Mouse (Mus musculus): Measurements from ENCODE around the gene Aplnr. TPM values are rescaled to one million over a fixed set of nuclear protein-coding genes. Genes with fewer than 3 reads are reported as not detected.

The Aplnr gene
- polyA plus RNA-seq, 1 experiment from 2014 or later = 23.9 TPM

DNA sequence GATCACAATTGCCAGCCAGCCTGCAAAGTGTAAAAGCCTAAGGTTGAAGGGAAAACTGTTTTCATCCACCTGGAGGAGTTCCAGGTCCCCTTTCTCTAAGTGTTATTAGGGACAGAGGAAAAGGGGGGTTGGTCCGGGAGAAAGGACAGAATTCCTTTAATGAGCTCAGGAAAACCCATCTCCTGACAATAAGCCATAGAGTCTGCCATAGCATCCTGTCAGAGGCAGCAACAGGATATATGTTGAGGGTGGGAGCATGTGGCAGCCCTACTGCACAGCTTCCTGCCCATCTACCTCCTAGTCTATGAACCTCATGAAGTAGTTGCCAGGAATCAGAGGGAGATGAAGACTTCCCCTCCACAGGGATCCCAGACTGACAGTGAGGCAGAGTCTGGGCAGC is 31.6 kb downstream of the Aplnr start:
- WGBS = 73% methylated on average over 1 of the region's 1 CpGs
- H3K9me3 ChIP-seq (ENCODE audit: control insufficient read depth, low read length) = no peaks in the 10 kb centered on the region
- ATAC-seq = no peak
- H3K27me3 ChIP-seq (replicated peaks; ENCODE audit: control insufficient read depth, insufficient read depth, low read length) = no peaks in the 10 kb centered on the region
- H3K4me1 ChIP-seq (ENCODE audit: control insufficient read depth, insufficient read depth, low read depth, low read length) = no peaks in the 10 kb centered on the region
- no peak overlapping the region for H3K9ac ChIP-seq (ENCODE audit: low read depth, low read length)
- no peaks in the 10 kb centered on the region for H3K36me3 ChIP-seq (ENCODE audit: control insufficient read depth, insufficient read depth, low read length)
- H3K4me3 ChIP-seq (ENCODE audit: low read length) = no peak overlapping the region
- no peak overlapping the region for H3K27ac ChIP-seq (ENCODE audit: low read depth, low read length)
- H3K4me2 ChIP-seq (ENCODE audit: low read length) = no peak overlapping the region

DNA sequence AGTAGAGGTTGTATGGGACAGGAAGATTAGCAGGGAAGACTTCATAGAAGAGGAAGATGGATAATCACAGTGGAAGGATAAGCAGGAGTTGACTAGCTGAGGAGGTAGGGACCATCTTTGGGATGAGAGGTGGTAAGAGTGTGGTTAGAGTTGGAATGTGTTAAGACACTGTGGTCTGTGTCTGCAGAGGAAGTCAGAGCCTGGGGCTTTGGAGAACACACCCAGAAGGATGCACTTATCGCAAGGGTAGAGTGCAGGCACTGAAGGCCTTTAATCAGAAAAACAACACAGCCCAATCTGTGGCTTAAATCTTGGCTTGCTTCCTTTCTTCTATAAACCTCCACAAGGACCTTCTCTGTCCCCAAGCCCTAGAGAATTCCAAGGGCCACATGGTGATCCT is 32.3 kb downstream of the Aplnr start:
- ATAC-seq = no peak
- Histone ChIP-seq H3K4me2 (ENCODE audit: low read length) (no peak overlapping the region), H3K9me3 (ENCODE audit: control insufficient read depth, low read length) (no peaks in the 10 kb centered on the region), H3K27me3 (replicated peaks; ENCODE audit: control insufficient read depth, insufficient read depth, low read length) (no peaks in the 10 kb centered on the region), H3K27ac (ENCODE audit: low read depth, low read length) (no peak overlapping the region), H3K9ac (ENCODE audit: low read depth, low read length) (no peak overlapping the region), H3K4me3 (ENCODE audit: low read length) (no peak overlapping the region), H3K4me1 (ENCODE audit: control insufficient read depth, insufficient read depth, low read depth, low read length) (no peaks in the 10 kb centered on the region), H3K36me3 (ENCODE audit: control insufficient read depth, insufficient read depth, low read length) (no peaks in the 10 kb centered on the region)
- WGBS = 95% methylated on average over 1 of the region's 1 CpGs

DNA sequence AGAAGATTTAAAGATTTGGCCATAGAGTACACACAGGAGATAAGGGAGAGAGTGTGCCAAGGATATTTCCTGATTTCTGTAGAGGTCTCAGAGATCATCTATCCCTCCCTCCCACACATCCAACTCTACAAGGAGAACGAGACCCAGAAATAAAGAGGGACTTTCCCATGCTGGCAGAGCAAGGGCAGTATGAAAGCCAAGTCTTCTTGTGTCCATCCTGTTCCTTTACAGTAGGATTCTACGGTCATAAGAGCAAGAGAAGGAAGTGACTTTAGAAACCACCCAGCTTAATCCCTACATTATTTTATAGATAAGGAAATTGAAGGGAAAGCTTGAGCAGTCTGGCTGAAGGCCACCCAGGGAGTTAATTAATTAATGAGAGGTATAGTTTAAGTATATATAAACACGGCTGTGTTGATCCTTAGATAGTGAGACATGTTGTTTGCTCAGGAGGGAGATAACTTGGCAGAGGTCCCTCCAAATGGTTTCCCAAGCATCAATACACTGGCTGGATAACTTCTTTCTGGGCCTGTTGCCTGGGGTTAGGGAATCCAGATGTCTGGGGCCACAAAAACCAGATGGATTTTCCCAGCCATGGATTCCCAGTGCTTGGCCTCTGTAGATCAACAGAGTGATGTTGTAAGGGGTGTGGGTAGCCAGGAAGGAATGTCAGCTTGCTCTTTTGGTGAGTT is 36.2 kb downstream of the Aplnr start:
- no peak for ATAC-seq
- WGBS = 70% methylated on average over 3 of the region's 3 CpGs

DNA sequence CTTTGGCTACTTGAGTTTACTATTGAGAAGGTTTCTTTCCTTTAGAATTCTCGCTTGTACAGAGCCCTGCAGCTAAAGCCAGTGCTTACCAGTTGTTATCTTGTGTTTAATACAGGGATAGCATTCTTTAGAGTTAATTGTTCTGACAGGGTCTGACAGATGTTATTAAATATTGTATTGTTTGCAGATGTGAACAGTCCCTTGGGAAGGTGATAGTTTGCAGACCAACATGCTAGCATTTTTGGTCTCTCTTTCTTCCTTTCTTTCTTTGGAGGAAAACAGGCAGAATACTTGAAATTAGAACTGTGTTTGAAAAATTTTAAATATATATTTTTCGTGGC is 36.7 kb downstream of the Aplnr start:
- no peak overlapping the region for H3K4me3 ChIP-seq (ENCODE audit: low read length)
- H3K27me3 ChIP-seq (replicated peaks; ENCODE audit: control insufficient read depth, insufficient read depth, low read length) = no peaks in the 10 kb centered on the region
- no peak for ATAC-seq
- no peaks in the 10 kb centered on the region for H3K4me1 ChIP-seq (ENCODE audit: control insufficient read depth, insufficient read depth, low read depth, low read length)
- H3K9ac ChIP-seq (ENCODE audit: low read depth, low read length) = no peak overlapping the region
- H3K36me3 ChIP-seq (ENCODE audit: control insufficient read depth, insufficient read depth, low read length) = no peaks in the 10 kb centered on the region
- H3K9me3 ChIP-seq (ENCODE audit: control insufficient read depth, low read length) = no peaks in the 10 kb centered on the region
- 80% methylated on average over 2 of the region's 2 CpGs for WGBS
- no peak overlapping the region for H3K27ac ChIP-seq (ENCODE audit: low read depth, low read length)
- H3K4me2 ChIP-seq (ENCODE audit: low read length) = no peak overlapping the region

More for the DNA sequence above, 36.2 kb downstream of the Aplnr start:
- no peak overlapping the region for H3K4me2 ChIP-seq (ENCODE audit: low read length)
- no peak overlapping the region for H3K9ac ChIP-seq (ENCODE audit: low read depth, low read length)
- H3K4me3 ChIP-seq (ENCODE audit: low read length) = no peak overlapping the region
- no peaks in the 10 kb centered on the region for H3K9me3 ChIP-seq (ENCODE audit: control insufficient read depth, low read length)
- no peaks in the 10 kb centered on the region for H3K4me1 ChIP-seq (ENCODE audit: control insufficient read depth, insufficient read depth, low read depth, low read length)
- no peaks in the 10 kb centered on the region for H3K36me3 ChIP-seq (ENCODE audit: control insufficient read depth, insufficient read depth, low read length)
- H3K27me3 ChIP-seq (replicated peaks; ENCODE audit: control insufficient read depth, insufficient read depth, low read length) = no peaks in the 10 kb centered on the region
- no peak overlapping the region for H3K27ac ChIP-seq (ENCODE audit: low read depth, low read length)

DNA sequence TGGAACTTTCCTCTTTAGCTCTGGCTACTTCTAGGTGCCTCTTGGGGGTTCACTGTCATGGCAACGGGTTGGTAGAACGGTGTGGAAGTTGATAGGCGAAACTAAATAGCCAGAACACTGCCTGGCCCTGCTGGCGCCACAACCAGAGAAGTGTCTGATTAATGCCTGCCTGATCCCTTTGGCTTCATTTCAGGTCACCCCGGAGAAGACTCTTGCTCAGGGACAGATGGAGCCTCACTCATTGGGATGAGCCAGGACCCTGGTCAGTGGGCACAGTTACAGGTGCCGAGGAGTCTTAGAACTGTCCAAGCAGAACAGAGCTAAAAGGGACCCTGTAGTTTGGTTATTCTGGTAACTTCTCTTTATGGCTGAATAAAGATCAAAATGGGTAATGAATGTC is 37.5 kb downstream of the Aplnr start:
- no peak overlapping the region for H3K27ac ChIP-seq (ENCODE audit: low read depth, low read length)
- 61% methylated on average over 6 of the region's 6 CpGs for WGBS
- H3K9ac ChIP-seq (ENCODE audit: low read depth, low read length) = no peak overlapping the region
- no peaks in the 10 kb centered on the region for H3K9me3 ChIP-seq (ENCODE audit: control insufficient read depth, low read length)
- no peaks in the 10 kb centered on the region for H3K36me3 ChIP-seq (ENCODE audit: control insufficient read depth, insufficient read depth, low read length)
- H3K4me2 ChIP-seq (ENCODE audit: low read length) = no peak overlapping the region
- H3K27me3 ChIP-seq (replicated peaks; ENCODE audit: control insufficient read depth, insufficient read depth, low read length) = no peaks in the 10 kb centered on the region
- H3K4me3 ChIP-seq (ENCODE audit: low read length) = no peak overlapping the region
- ATAC-seq = peak; percentile 73; the same call in 1 of the 2 replicates
- H3K4me1 ChIP-seq (ENCODE audit: control insufficient read depth, insufficient read depth, low read depth, low read length) = no peaks in the 10 kb centered on the region

GRCm38 (mm10) chr2:85178139-85178800 is 42.2 kb downstream of the Aplnr start:
- no peak for ATAC-seq
- Histone ChIP-seq H3K4me2 (ENCODE audit: low read length) (no peak overlapping the region), H3K9me3 (ENCODE audit: control insufficient read depth, low read length) (no peaks in the 10 kb centered on the region), H3K9ac (ENCODE audit: low read depth, low read length) (no peak overlapping the region), H3K4me1 (ENCODE audit: control insufficient read depth, insufficient read depth, low read depth, low read length) (no peaks in the 10 kb centered on the region), H3K27me3 (replicated peaks; ENCODE audit: control insufficient read depth, insufficient read depth, low read length) (no peaks in the 10 kb centered on the region), H3K36me3 (ENCODE audit: control insufficient read depth, insufficient read depth, low read length) (no peaks in the 10 kb centered on the region), H3K27ac (ENCODE audit: low read depth, low read length) (no peak overlapping the region), H3K4me3 (ENCODE audit: low read length) (no peak overlapping the region)
- 82% methylated on average over 4 of the region's 4 CpGs for WGBS

GRCm38 (mm10) chr2:85187582-85188151 is 51.6 kb downstream of the Aplnr start:
- WGBS = 73% methylated on average over 6 of the region's 6 CpGs
- Histone ChIP-seq H3K9ac (ENCODE audit: low read depth, low read length) (no peak overlapping the region), H3K4me3 (ENCODE audit: low read length) (no peak overlapping the region), H3K27me3 (replicated peaks; ENCODE audit: control insufficient read depth, insufficient read depth, low read length) (no peaks in the 10 kb centered on the region), H3K27ac (ENCODE audit: low read depth, low read length) (no peak overlapping the region), H3K36me3 (ENCODE audit: control insufficient read depth, insufficient read depth, low read length) (peaks cover 4% of the 10 kb centered on the region; the same call in 1 of the 2 replicates), H3K4me2 (ENCODE audit: low read length) (no peak overlapping the region), H3K4me1 (ENCODE audit: control insufficient read depth, insufficient read depth, low read depth, low read length) (no peaks in the 10 kb centered on the region), H3K9me3 (ENCODE audit: control insufficient read depth, low read length) (no peaks in the 10 kb centered on the region)
- ATAC-seq = no peak

Other genes with a start within 250 kb of the Aplnr start
- 3.0 and 4.5 TPM in 2 replicates for gene Rtn4rl2, start 249.5 kb upstream of the Aplnr start, polyA plus RNA-seq (2015; fragmentation: Nextera tagmentation; extraction: Ambion mirVana)
- gene Slc43a3, start 199.6 kb upstream of the Aplnr start, polyA plus RNA-seq (2015; fragmentation: Nextera tagmentation; extraction: Ambion mirVana) = 5.4 and 5.7 TPM in 2 replicates
- 0.45 TPM in 1 of 2 replicates, not detected in the other for gene Prg2, start 155.8 kb upstream of the Aplnr start, polyA plus RNA-seq (2015; fragmentation: Nextera tagmentation; extraction: Ambion mirVana)
- gene Prg3, start 148.0 kb upstream of the Aplnr start, polyA plus RNA-seq (2015; fragmentation: Nextera tagmentation; extraction: Ambion mirVana) = not detected in 2 replicates
- gene Ssrp1, start 99.0 kb upstream of the Aplnr start, polyA plus RNA-seq (2015; fragmentation: Nextera tagmentation; extraction: Ambion mirVana) = 156 and 166 TPM in 2 replicates
- gene P2rx3, start 98.8 kb upstream of the Aplnr start, polyA plus RNA-seq (2015; fragmentation: Nextera tagmentation; extraction: Ambion mirVana) = 8.0 and 11.2 TPM in 2 replicates
- 19.6 and 29.8 TPM in 2 replicates for gene Tnks1bp1, start 88.2 kb upstream of the Aplnr start, polyA plus RNA-seq (2015; fragmentation: Nextera tagmentation; extraction: Ambion mirVana)
- 12.7 and 13.2 TPM in 2 replicates for gene Lrrc55, start 61.0 kb downstream of the Aplnr start, polyA plus RNA-seq (2015; fragmentation: Nextera tagmentation; extraction: Ambion mirVana)
- gene Olfr987, start 203.1 kb downstream of the Aplnr start, polyA plus RNA-seq (2015; fragmentation: Nextera tagmentation; extraction: Ambion mirVana) = not detected in 2 replicates
- not detected in 2 replicates for gene Olfr988, start 227.0 kb downstream of the Aplnr start, polyA plus RNA-seq (2015; fragmentation: Nextera tagmentation; extraction: Ambion mirVana)

Data from hindbrain, embryonic 16.5 days (tissue).